Mouse (Mus musculus): ENCODE measurements around the gene Mcrip2.

GRCm38 (mm10) chr17:25893975-25894617 is 25.5 kb upstream of the Mcrip2 start:
- TF ChIP-seq CTCF (IDR thresholded peaks at IDR 0.05; ENCODE audit: control insufficient read depth, insufficient read depth, insufficient replicate concordance, low read depth, low read length) (peak; percentile 77; the same call in 1 of the 2 replicates), POLR2A (IDR thresholded peaks at IDR 0.05; ENCODE audit: control insufficient read depth, low read depth, low read length) (no peak)
